Mouse (Mus musculus): Measurements from ENCODE around the gene 2010111I01Rik.

GRCm38 (mm10) chr13:63296300-63296699 lies 331.6 kb downstream of the 2010111I01Rik start:
- TF ChIP-seq POLR2A (IDR thresholded peaks at IDR 0.05; ENCODE audit: insufficient read depth, low read depth, low read length), result no peak
- no peak for TF ChIP-seq CTCF (IDR thresholded peaks at IDR 0.05)

Measured in heart, adult 2 months (tissue).